Mouse (Mus musculus) right cerebral cortex, adult 2 months (tissue): Measurements from ENCODE around the gene Etv5.

Experiments used
- DNase-seq, 2 experiments: peaks; one replicate each; pipeline ENCODE4 v3.0.0; 2021 to 2022; ENCODE audit warnings: low spot score in 2 of 2

Gene Etv5

DNA sequence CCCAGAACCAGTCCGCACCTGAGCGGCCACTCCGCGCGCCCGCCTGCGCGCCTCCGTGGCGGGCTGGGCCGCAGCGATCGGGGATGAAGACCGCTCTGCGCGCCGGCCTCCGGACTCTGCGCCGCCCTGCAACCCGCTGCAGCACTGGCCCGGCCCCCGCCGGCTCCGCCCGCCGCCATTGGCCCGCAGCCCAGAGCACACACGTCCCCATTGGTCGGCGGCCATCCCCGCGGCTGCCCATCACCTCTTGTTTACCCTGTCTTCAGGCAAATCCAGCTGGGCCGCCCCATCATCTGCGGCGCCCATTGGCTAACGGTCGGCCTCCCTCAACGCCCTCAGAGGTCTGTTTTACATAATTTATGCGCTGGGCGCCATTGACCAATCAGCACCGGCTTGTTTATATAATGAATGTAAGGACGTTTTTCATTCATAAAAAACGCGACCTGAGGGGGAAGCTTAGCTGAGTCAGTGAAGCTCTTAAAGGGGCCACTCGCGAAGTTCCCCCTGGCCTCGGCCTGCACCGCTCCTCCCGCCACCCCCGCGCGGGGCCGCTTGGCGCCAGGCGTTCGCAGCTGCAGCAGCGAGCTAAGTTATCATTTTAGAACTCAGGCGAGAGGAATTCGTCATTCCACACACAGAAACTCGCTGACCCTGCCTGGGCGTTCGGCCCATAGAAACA is at the start of gene Etv5:
Gene Etv5 (minus strand): TSS at position 221 of the 679 bp plus-strand sequence.
- DNase-seq: peak; percentile 99

DNA sequence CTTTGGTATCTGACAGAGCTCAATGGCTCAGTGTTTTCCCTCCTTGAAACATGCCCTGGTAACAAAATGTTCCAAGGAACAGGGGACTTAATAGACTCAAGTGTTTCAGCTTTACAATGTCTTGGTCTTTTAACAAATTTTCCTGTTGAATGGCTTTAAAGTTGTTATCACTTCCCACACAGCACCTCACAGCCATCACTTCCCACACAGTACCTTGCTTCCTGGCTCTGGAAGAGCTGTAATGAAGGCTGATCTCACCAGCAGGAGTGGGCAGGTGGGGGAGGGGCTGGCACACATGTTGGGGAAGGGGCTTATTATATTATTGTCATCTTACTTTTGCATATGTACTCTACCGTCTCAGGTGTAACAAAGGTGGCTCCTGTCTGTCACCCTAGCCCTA is 44.4 kb upstream of the Etv5 start:
- DNase-seq: peak; percentile 54 to 57

DNA sequence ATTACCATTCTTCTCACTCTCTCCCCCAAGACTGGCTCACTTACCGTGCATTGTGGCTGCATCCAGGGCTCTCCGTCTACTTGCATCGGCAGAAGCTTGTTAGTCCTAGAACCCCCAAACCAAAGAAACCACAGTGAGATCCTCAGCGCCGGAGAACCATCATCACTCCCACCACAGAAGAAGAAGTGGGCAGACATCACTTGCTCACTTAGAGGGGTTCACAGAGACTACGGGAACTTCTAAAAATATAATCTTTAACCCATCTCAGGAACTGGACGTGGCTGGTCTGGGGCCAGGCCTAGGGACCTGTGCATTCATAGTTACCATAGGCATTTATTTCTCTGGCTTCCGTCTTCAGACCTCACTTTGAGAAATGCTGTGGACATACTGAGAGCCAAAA is 39.8 kb upstream of the Etv5 start:
- no peak for DNase-seq

DNA sequence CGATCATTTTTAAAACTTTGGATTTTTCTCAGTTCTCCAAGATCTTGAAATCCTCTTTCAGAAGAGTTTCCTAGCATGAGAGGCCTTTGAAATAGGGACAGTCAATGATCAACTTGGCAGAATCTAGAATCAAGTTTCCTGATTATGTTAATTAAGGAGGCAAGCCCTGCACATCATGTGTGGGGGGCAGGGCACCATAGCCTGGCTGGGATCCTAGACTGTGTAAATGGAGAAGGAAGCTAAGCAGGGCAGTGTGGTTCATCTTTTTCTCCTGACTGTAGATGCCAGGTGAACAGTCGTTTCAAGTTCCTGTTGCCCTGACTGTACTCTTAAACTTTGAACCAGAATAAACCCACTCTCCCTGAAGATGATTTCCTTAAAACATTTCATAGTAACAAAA is 32.2 kb upstream of the Etv5 start:
- DNase-seq: no peak

DNA sequence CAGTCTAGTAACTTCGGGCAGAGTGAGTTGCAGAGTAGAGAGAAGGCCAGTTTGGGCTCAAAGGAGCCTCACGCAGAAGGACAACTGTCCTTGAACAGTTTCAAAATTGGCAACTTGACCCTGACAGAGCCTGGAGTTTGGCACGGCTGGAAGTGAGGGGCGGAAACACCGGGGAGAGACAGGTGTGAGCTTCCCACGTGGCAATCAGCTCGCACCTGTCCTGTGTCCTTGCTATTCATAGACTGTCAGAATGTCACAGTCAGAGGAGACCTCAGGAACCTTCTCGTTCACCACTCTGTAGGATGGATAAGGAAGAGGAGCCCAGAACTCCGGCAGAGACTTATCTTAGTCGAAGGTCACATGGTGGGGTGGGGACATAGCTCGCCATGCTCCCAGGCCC is 29.9 kb upstream of the Etv5 start:
- DNase-seq: no peak

DNA sequence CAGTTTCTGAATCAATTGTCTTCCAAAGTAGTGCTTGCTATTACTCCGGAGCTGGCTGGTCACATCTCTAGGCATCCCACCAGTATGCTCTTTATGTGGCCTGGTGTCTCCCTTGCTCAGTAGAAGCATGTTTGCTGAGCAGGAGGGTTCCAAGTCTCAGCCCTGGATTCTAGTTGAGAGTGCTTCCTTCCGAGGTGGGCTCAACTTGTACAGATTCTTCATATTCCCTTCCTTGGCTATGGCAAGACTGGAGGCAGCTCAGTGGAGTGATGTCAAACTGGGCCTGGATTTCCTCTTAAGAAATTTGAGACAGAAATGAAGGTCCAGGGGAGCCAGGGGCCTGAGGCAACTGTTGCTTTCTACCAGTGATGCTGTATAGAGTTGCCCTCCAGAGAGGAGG is 27.6 kb upstream of the Etv5 start:
- DNase-seq: no peak

DNA sequence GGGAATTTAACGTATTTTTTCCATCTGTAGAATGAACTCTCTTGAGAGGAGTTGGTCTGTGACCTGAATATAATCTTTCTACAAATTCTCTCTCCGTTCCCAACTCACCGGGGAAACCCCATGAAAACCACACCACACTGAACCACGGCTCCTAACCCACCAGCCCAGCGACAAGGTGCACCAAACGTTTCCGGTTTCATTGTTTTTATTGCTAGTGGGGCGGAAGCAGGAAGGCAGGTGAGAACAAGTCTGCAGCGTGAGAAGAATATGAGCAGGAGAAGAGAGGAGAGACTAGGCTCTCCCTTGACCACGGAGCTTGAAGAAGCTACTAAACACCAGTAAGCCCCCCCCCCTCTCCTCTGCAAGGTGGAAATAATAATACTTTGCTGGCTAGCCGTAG is 26.9 kb upstream of the Etv5 start:
- no peak for DNase-seq

DNA sequence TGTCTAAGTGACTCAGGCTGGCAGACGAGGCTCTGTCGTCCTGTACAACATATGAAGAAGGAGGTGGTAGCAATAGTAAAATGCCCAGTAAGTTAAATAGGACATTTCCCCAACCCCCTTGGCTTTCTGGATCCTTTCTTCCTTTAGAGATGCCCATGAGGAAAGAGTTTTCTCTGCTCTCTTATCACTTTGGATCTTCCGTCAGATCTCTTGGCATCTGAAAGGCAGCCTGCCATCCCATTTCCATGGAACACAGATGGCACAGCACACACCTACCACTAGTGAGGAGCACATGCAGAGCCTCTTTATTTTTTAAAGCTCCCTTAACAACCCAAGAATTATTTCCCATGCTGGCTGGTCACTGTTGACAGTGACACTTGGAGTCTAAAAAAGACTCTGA is 22.7 kb upstream of the Etv5 start:
- DNase-seq: no peak

DNA sequence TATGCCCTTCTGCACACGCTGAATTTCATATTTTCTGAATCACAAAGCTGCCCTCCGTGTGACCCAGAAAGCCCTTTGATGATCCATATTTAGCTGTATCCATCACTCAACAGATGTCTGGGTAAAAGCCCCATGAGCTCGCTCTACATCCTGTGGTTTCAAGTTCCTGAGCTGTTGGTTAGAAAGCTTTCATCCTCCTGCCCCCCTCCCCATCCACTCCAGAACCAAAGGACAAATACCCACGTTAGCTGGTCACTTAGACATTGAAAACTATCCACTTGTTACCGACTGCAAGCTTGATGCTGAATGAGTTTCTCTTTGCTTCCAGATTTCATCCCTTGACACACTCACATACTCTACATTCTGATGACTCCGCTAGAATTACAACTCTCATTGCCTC is 22.2 kb upstream of the Etv5 start:
- DNase-seq: no peak

DNA sequence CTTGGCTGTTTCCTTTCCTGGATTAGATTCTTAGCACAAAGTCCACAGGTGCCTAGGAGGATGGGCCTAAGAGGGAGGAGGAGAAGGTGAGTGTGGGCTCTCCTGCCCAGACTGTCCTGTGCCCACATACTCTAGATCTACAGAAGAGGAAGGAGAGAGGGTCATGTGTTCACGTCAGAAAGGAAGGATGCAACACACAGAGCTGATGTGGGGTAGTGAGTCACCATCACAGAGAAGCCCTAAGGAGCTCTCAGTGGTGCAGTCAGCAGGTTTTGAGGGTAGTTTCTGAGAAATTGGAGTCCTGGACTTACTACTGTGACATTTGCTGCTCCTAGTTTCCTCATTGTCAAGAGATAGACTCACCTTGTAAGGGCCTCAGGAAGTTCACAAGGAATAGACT is 21.4 kb upstream of the Etv5 start:
- DNase-seq: no peak

DNA sequence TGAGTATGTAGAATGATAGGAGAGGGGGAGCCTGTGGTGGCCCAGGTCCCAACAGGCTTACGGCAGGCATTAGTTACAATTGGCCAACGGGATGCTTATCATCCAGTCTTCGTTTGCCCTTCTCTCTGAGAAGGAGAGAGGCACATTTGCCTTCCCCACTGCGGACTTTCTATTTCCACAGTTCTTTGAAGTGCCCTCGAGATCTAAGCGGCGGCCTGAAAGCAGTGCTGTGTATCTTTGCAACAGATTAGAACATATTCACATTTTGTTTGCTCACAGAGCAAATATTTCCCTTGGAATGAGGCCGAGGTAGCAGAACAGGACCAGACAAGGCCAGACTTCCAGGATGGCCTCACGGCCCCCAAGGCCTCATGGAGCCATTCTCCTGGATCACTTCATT is 12.6 kb upstream of the Etv5 start:
- DNase-seq: no peak

DNA sequence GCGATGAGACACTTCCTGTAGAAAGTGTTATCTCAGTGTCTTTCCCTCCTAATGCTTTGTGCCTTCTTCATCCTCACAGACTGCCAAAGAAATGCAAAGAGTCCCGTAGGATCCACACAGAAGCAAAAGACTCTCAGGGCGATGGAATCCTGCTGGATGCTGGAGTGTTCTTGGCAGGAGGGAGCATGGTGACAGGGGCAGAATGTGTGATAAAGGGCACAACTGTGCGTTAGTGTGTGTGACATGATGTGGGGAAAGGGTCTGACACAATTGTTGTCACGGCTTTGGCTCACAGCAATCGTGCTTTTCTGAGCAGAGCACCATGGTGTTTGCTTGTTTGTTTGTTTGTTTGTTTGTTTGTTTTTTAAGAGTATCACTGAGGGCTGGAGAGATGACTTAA is 8.6 kb upstream of the Etv5 start:
- no peak for DNase-seq

DNA sequence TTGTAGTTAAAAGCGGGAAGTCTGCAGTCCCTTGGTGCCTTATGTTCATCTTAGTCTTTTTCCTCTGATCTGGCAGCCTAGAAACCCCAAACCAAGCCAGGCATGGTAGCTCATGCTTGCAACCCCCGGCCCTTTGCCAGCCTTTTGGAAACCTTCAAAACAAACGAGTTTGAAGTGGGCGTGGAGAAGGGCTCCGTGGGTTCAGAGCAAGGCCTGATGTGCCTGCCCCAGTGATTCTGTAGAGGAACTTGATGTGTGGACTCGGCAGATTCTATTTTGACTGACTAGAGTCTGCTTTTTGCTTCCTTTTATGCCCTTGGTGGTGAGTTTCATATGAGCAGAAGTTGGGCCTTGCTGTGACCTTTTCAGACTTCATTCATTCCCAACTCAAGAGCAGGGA is 5.3 kb upstream of the Etv5 start:
- no peak for DNase-seq

DNA sequence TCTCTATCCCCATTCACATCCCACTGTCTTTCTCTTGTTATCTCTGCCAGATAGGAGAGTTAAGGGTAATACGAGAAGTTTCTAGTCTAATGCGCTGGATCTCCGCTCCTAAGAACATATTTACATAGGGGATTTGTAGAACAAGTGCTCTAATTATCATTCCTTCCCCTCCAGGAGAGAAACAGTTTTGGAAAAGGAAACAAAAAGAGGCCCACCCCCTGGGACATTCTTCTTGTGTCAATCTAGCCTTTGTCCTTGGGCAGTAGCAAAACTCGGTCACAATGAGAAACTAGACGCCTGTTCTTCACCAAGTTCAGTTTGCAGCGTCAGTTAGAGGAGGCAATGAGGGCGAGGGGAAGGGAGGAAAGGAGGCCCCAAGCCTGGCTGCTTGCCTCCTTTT is 2.7 kb upstream of the Etv5 start:
- DNase-seq: no peak

DNA sequence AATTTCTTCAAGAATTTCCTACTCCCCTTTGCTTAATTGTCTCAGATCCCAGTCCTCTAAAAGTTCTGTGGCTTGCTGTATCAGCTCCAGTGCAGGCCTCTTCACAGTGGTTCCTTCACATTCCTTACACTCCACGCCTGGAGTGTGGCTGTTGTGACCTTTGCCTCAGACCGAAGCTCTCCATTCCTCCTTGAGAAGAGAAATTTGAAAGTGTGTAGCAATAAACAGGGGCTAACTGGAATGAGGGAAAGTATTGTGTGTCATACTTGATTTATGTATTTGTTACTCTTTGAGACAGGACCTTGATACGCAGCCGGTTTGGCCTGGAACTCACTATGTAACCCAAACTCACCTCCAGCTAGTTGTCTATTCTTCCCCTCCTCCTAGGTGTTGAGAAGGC is 1.8 kb upstream of the Etv5 start:
- no peak for DNase-seq

DNA sequence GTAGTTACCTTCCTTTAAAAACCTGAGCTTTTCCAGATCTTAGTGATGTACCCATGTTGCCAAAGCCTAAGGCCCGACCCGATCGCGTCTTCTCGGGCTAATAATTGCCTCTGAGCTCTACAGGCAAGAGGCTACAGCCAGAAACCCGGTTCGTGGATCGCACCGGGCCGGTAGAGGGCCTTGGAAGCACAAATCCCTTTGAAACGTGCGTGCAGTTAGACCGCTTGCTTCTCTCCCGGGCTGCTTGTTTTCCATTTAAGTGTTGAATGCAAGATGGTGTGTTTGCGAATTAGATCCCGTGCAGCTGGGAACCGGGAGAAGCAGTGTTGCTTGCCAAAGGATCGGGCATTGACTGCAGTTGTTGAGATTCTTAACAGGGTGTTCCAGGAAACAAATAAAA is 750 bp upstream of the Etv5 start:
- peak; percentile 58 to 78 for DNase-seq

DNA sequence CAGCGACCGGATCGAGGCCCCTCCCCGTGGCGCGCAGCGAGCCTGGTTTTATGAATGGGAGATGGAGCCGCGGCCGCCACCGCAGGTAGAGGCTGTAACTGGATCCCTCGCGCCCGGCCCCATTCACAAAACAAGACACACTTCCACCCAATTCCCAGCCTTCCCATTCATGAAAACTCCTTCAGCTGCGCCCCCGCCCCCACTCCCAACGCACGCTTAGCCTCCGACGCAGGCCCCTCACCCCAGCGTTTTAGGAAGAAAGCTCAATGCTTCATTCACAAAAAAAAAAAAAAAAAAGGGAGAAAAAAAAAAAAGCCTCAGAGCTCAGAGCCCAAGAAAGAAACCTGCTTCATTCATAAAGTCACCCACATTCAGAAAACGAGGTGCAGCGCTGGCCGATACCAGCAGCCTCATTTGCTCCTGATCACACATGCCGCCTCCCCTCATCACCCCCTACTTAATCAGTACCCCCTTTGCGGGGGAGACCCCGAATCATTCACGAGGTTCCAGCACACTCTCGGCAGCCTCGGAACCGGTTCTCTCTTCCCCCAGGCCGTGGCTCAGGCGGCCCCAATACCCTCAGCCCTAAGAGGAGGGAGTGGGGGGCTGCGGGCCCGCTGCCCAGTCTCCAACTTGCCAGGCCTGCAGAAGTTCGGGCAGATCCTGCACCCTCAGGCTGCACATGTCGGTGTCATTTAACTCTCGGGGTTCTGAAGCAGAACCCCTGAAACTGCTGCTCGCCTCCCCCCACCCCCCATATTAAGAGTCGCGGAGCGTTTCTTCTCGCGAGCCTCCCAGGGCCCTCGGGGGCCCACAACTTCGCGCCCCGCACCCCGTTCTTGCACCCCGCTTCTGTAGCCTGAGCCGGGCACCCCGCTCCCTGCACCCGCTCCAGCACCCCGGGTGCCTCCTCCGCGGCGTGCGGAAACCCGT is 812 bp downstream of the Etv5 start:
- peak; percentile 74 to 82 for DNase-seq

DNA sequence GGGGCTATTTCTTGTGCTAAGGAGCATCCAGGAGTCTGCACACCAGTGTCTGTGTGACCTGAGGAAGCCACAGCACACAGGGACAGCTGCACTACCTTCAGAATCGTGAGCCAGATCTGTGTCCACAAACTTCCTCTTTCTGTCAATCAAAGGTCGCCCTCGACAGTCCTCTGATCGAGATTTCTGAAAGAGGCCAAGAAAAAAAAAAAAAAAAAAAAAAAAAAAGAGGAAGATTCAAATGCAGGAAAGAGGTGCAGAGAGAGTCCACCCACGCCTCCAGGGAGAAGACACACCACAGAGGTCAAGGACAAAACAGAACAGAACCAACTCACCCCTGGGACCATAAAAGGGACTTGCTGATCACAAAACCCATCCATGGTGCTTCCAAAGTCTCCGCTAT is 3.4 kb downstream of the Etv5 start:
- no peak for DNase-seq

DNA sequence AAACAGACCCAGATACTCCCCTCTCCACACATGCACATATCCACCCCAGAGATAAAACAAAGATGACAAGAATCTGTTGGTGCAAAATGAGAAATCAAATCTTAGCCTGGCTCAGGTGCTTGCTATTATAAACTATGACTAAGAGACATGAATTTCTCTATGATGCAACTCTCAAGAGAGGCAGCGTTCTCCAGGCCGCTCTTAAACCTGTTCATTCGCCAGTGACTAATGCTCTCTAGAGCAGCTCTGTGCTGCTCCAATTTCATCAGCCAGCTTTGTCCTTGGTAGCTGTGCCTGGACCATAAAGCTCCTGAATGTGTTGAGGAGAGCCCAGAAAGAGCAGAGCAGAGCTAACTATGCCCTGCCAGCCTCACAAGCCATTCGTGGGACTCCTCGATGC is 5.0 kb downstream of the Etv5 start:
- DNase-seq: peak in 1 of 2 experiments; percentile 34

DNA sequence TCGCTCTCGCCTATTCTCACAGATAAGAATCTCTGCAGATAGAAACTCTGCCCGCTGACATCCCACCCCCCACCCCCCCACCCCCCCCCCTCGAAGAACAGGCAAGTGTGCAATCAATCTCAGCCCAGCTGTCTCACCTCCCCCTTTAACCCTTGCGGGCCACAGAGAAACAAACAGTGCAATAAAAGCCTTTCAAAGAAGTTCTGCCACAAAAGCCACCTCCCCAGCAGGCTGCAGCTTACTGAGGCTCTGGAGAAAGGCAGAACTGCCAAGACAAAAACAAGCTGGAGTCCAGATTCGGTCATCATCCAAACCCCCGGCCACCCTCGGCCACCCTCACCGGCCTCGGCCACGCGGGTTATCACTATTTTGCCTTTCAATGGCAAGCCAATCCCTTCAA is 5.6 kb downstream of the Etv5 start:
- no peak for DNase-seq

DNA sequence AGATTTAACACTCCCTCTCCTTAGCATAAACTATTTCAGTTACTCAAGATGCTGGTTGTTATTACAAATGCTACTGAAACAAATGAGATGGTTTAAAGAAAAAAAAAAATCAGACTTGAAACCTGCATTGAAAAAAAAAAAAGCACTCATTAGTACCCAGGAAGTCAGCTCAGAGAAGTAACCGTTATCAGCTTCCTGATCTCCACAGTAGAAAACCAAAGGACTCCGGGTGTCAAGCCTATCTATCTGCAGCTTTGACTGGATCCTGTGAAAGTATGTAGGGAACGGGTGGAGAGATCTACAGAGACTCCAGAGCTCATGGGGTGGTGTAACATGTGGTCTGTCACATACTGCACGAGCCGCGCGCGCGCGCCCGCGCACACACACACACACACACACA is 7.7 kb downstream of the Etv5 start:
- DNase-seq: no peak

DNA sequence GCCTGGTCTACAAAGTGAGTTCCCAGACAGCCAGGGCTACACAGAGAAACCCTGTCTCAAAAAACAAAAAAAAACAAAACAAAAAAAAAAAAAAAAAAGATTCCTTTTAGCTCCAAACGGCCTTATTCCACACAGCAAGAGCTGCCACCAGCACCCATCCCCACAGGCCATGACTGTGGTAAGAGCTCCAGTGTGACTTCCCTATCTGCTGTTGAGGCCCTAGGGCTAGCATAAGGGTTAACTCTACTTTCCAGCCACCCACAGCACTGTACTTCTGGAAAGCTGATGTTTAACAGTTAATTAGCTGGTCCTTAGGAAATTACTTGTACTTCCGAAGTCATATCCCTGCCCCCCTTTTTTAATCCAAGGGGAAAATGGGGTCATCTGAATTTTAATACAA is 8.2 kb downstream of the Etv5 start:
- DNase-seq: no peak

DNA sequence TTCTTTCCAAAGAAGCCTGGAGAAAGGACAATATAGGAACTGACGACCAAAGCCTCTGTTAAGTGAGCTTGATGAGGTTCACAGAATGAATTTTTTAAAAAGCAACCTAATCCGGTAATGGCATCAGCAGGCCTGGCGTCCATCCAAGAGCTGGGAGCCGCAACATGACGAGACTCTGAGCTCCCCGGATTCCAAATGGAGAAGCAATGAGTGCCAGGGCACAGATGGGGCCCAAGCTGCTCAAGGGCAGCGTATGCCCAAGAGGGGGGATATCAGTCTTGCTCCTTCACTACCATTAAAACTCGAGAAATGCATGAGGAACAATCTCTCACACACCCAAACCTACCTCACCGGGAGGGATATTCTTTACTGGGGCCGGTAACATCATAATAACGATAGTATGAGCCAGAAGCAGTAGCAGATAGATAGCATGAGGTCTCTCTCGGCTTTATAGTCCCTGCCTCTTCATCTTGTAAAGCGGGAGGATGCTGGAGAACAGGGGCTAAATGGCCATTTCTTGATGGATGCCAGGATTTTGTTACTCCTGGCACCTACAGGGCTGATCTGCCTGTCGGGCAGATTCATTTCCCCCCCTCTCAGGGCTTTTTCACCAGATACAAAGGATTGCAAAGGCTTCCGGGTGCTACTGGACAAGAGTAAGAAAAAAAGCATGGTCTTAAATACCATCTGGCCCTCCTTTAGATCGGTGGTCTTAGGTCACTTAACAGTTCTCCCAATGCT is 9.1 kb downstream of the Etv5 start:
- DNase-seq: peak; percentile 74
